9 mouse cellular contexts compared by ENCODE assay signal in the genomic region with DNA sequence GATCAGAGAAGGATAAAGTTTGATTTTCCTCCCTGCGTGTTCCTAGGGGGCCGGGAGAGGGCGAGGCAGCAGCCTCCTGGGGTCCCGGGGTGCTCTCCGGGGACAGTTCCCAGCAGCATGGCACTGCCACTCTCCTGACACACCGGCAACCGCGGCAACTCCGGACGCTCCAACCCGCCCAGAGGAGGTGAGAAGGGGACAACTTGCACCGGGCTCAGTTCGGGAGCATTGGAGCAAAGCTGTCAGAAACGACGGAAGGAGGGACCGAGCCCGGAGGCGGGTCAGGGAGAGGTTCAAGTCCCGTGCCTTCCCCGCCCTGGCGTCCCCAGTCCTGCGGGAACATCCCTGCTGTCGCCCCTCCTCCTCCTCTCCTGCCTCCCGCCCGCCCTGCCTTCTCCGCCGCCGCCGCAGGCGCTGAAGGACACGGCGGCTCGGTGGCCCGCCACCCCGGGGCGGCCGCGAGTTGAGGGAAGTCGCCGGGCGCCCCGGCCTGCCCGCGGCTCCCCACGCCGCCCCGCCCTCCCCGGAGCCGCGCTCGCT. TPM values are rescaled to one million over a fixed set of nuclear protein-coding genes. Genes with fewer than 3 reads are reported as not detected.
A peak's percentile ranks its signal among the peaks of the same experiment; 100 is the strongest.
DNase-seq lines count a peak whose midpoint lies in the region; ATAC-seq and TF ChIP-seq lines count a peak whose summit lies in the region.
"Had no signal": no experiment of that assay in that cellular context is flagged by ENCODE, and none has a peak within 500 bp of the region (broad histone marks: within the 10 kb centered on the region; RNA-seq: fewer than 3 reads in every experiment).

Gm10322 (plus strand) TSS at position 83 of the 540 bp plus-strand sequence.

- H3ac ChIP-seq in myocyte (ENCODE audit: control insufficient read depth, insufficient read length), result peak within 1 kb of the TSS; percentile 74

- no peak within 1 kb of the TSS; the same call in 1 of the 2 replicates for H3K27ac ChIP-seq in embryonic facial prominence, embryonic 11.5 days (replicated peaks; ENCODE audit: low read depth, low read length)
- 0 out of 2 replicates have a peak within 1 kb of the TSS, but pooled peaks have one; percentile 13 for H3K27ac ChIP-seq in liver, embryonic 14.5 days

- no peaks in the 10 kb centered on the region for H3K9me3 ChIP-seq in embryonic facial prominence, embryonic 11.5 days (replicated peaks; ENCODE audit: control insufficient read depth, low read length)
- no peaks in the 10 kb centered on the region for H3K9me3 ChIP-seq in liver, embryonic 14.5 days (ENCODE audit: control insufficient read depth, low read length)

- H3K4me1 ChIP-seq in embryonic facial prominence, embryonic 11.5 days (ENCODE audit: control insufficient read depth, insufficient read depth, low read length), result no peaks in the 10 kb centered on the region
- peaks cover 0 to 12% of the 10 kb centered on the region in 2 experiments; a peak in 2 of 4 replicates for H3K4me1 ChIP-seq in liver, embryonic 14.5 days (replicated peaks; ENCODE audit: control insufficient read depth in 2 of 2, insufficient read depth in 2 of 2, low read length in 1 of 2)

- DNase-seq in 416B (ENCODE audit: low read depth), result peak; percentile 54
- peak; percentile 65 for DNase-seq in adrenal gland, adult 8-10 months
- DNase-seq in embryonic facial prominence, embryonic 11.5 days (ENCODE audit: low spot score), result peak; percentile 59
- peak; percentile 81 for DNase-seq in kidney, adult 18-20 months
- DNase-seq in liver, embryonic 14.5 days (ENCODE audit: low read depth in 3 of 3, low spot score in 3 of 3), result peak; percentile 34 to 53 (median 40)
- peak; percentile 52 to 66 for DNase-seq in thymus, postnatal 10 days (ENCODE audit: low spot score in 2 of 2)

- 0% methylated on average over 41 of the region's 51 CpGs for WGBS in embryonic facial prominence, embryonic 11.5 days
- WGBS in liver, embryonic 14.5 days (ENCODE audit: insufficient replicate concordance), result 1% methylated on average over 31 of the region's 51 CpGs

- H3K79me2 ChIP-seq in myocyte (ENCODE audit: control insufficient read depth, insufficient read depth), result peaks cover 50% of the 10 kb centered on the region

- peak within 1 kb of the TSS; percentile 92 for H3K4me3 ChIP-seq in embryonic facial prominence, embryonic 11.5 days (ENCODE audit: low read depth, low read length)
- H3K4me3 ChIP-seq in liver, embryonic 14.5 days (ENCODE audit: insufficient read depth in 1 of 2, low read depth in 2 of 2, low read length in 2 of 2), result peak within 1 kb of the TSS; percentile 60 to 74
- H3K4me3 ChIP-seq in myocyte, result peak within 1 kb of the TSS; percentile 88

- peak within 1 kb of the TSS; percentile 81 for H3K4me2 ChIP-seq in embryonic facial prominence, embryonic 11.5 days (ENCODE audit: low read depth, low read length)
- peak within 1 kb of the TSS; percentile 91 for H3K4me2 ChIP-seq in liver, embryonic 14.5 days (ENCODE audit: low read depth)
- peak within 1 kb of the TSS; percentile 92 for H3K4me2 ChIP-seq in myocyte (ENCODE audit: low read depth)

- peak within 1 kb of the TSS; percentile 92 for H3K9ac ChIP-seq in embryonic facial prominence, embryonic 11.5 days (replicated peaks; ENCODE audit: low read length)
- peak within 1 kb of the TSS; percentile 77 for H3K9ac ChIP-seq in liver, embryonic 14.5 days (replicated peaks)

- ATAC-seq in embryonic facial prominence, embryonic 11.5 days (replicated peaks; ENCODE audit: insufficient number of reproducible peaks, low FRiP score, low TSS enrichment, low read depth), result peak; percentile 75
- ATAC-seq in granulocyte monocyte progenitor cell, adult 5-6 weeks (replicated peaks; ENCODE audit: poor library complexity, severe bottlenecking), result peak; percentile 36
- peak; percentile 81 for ATAC-seq in liver, embryonic 14.5 days (ENCODE audit: insufficient read depth)

- no peaks in the 10 kb centered on the region for H3K36me3 ChIP-seq in embryonic facial prominence, embryonic 11.5 days (replicated peaks; ENCODE audit: control insufficient read depth, insufficient read depth, low read depth, low read length)
- H3K36me3 ChIP-seq in liver, embryonic 14.5 days (replicated peaks; ENCODE audit: control insufficient read depth, insufficient read depth, low read depth), result no peaks in the 10 kb centered on the region
- H3K36me3 ChIP-seq in myocyte (ENCODE audit: control insufficient read depth, insufficient read depth), result no peaks in the 10 kb centered on the region

- H3K27me3 ChIP-seq in embryonic facial prominence, embryonic 11.5 days (ENCODE audit: control insufficient read depth, insufficient read depth, low read length), result no peaks in the 10 kb centered on the region
- no peaks in the 10 kb centered on the region for H3K27me3 ChIP-seq in liver, embryonic 14.5 days (ENCODE audit: control insufficient read depth, insufficient read depth, low read length)
- H3K27me3 ChIP-seq in myocyte (ENCODE audit: control insufficient read depth, insufficient read depth, insufficient read length), result no peaks in the 10 kb centered on the region

- TF ChIP-seq CTCF in liver, embryonic 14.5 days (IDR thresholded peaks at IDR 0.05; ENCODE audit: low read depth), result no peak; the same call in 1 of the 2 replicates

- no peak for TF ChIP-seq EP300 in liver, embryonic 14.5 days (IDR thresholded peaks at IDR 0.05; ENCODE audit: low read depth)

- no peak for TF ChIP-seq POLR2A in myocyte (IDR thresholded peaks at IDR 0.05; ENCODE audit: insufficient read length, low read depth)

TF ChIP-seq in myocyte, 11 proteins besides CTCF, POLR2A, EP300 and RAD21:
- TF ChIP-seq MAX (IDR thresholded peaks at IDR 0.05; ENCODE audit: low read depth) (no peak), MYOD1 (IDR thresholded peaks at IDR 0.05; ENCODE audit: control insufficient read depth in 1 of 3, insufficient read length in 2 of 3, low read depth in 2 of 3) (no peak), MYOG (IDR thresholded peaks at IDR 0.05; ENCODE audit: control insufficient read depth in 1 of 3, insufficient read depth in 1 of 3, insufficient read length in 2 of 3, low read depth in 2 of 3) (no peak), E2F4 (IDR thresholded peaks at IDR 0.05; ENCODE audit: insufficient read depth) (no peak), SRF (IDR thresholded peaks at IDR 0.05; ENCODE audit: control insufficient read depth, insufficient read length, low read depth) (no peak), POLR2AphosphoS2 (IDR thresholded peaks at IDR 0.05; ENCODE audit: insufficient read length, low read depth) (peak; percentile 16), REST (IDR thresholded peaks at IDR 0.05; ENCODE audit: insufficient read depth, insufficient read length) (no peak), TCF12 (IDR thresholded peaks at IDR 0.05; ENCODE audit: insufficient read depth, poor library complexity, severe bottlenecking) (no peak), USF1 (IDR thresholded peaks at IDR 0.05; ENCODE audit: low read depth) (no peak)

RNA-seq across cellular contexts. Expression of gene Gm10322, which starts in this region (rescaled TPM):
- not detected for total RNA-seq in adrenal gland, adult 8-10 months (2022)
- polyA plus RNA-seq in embryonic facial prominence, embryonic 11.5 days (2014; fragmentation: Nextera tagmentation; extraction: Ambion mirVana), result not detected in 2 replicates
- not detected in 2 replicates for total RNA-seq in granulocyte monocyte progenitor cell, adult 5-6 weeks (2014; fragmentation: Nextera tagmentation)
- total RNA-seq in granulocyte monocyte progenitor cell, adult 5-6 weeks (2017), result not detected in 2 replicates
- polyA plus RNA-seq in liver, embryonic 14.5 days (2012; rRNA removed), result not detected in 2 replicates
- polyA plus RNA-seq in liver, embryonic 14.5 days (2014; fragmentation: Nextera tagmentation; extraction: Ambion mirVana), result not detected in 2 replicates
- 0.37 TPM for polyA plus RNA-seq in myocyte (2012; fragmentation: generic; extraction: Trizol)
- total RNA-seq: adrenal gland, adult 18-20 months had no signal

Comparison
In these comparisons a context has a peak if more than half of its experiments do, and no peak if none do; other contexts are left out.
1. Peak in DNase-seq in adrenal gland, adult 8-10 months; RNA of the gene not detected or under 1 TPM.
2. Peak in DNase-seq, ATAC-seq, H3K4me3 ChIP-seq, H3K9ac ChIP-seq and H3K4me2 ChIP-seq in embryonic facial prominence, embryonic 11.5 days; RNA of the gene not detected or under 1 TPM.
3. Peak in ATAC-seq in granulocyte monocyte progenitor cell, adult 5-6 weeks; RNA of the gene not detected or under 1 TPM.
4. Peak in DNase-seq, ATAC-seq, H3K4me3 ChIP-seq, H3K27ac ChIP-seq, H3K9ac ChIP-seq and H3K4me2 ChIP-seq in liver, embryonic 14.5 days; RNA of the gene not detected or under 1 TPM.